Mouse (Mus musculus): ENCODE data around the gene Aspdh. TPM values are rescaled to one million over a fixed set of nuclear protein-coding genes. Genes with fewer than 3 reads are reported as not detected.

Aspdh gene
- polyA plus RNA-seq (2016; fragmentation: Nextera tagmentation; extraction: Ambion mirVana): 0.99 and 2.0 TPM in 2 replicates

DNA sequence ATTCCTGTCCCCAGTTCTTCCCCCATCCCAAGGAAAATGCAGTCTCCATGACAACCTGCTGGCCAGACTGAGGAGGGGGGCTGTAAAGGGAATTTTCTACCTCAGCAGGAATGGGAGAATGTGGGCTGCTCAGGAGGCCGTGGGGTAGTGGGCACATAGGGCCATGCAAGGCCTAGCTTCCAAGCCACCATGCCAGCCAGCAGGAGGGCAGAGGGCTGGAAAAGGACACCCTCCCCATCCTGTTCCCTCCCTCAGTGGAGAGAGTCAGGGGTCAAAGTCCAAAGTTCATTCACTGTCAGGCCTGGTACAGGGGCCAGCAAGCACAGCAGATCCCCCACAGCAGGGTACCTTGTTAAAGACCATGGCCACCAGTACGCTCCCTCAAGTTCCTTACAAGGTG lies at the start of gene Aspdh:
Aspdh (plus strand) TSS at position 281 of the 400 bp plus-strand sequence.
- H3K9me3 ChIP-seq (replicated peaks): no peaks in the 10 kb centered on the region
- H3K4me1 ChIP-seq: peaks cover 71% of the 10 kb centered on the region
- 51% methylated on average over 2 of the region's 2 CpGs for WGBS
- H3K27me3 ChIP-seq (ENCODE audit: low read depth, poor library complexity, severe bottlenecking): peaks cover 46% of the 10 kb centered on the region
- peaks cover 44% of the 10 kb centered on the region for H3K36me3 ChIP-seq
- H3K27ac ChIP-seq (replicated peaks): peak within 1 kb of the TSS; percentile 35
- no peak within 1 kb of the TSS for H3K4me3 ChIP-seq
- peak; percentile 12 for DNase-seq (ENCODE audit: low spot score)

- Histone ChIP-seq H3K36me3 (peaks cover 8% of the 10 kb centered on the region; the same call in 1 of the 2 replicates), H3K4me3 (peak overlapping the region; percentile 79), H3K27me3 (ENCODE audit: low read depth, poor library complexity, severe bottlenecking) (peaks cover 54% of the 10 kb centered on the region), H3K9me3 (replicated peaks) (no peaks in the 10 kb centered on the region), H3K27ac (replicated peaks) (peak overlapping the region; percentile 99), H3K4me1 (peaks cover 62% of the 10 kb centered on the region)
- no peak for DNase-seq (ENCODE audit: low spot score)
- WGBS: 7% methylated on average over 8 of the region's 8 CpGs
Measured at GRCm38 (mm10) chr7:44427666-44428065, 37.5 kb upstream of the Aspdh start.

- Histone ChIP-seq H3K27me3 (ENCODE audit: low read depth, poor library complexity, severe bottlenecking) (peaks cover 54% of the 10 kb centered on the region), H3K9me3 (replicated peaks) (no peaks in the 10 kb centered on the region), H3K36me3 (peaks cover 8% of the 10 kb centered on the region; the same call in 1 of the 2 replicates), H3K27ac (replicated peaks) (peak overlapping the region; percentile 99), H3K4me1 (peaks cover 69% of the 10 kb centered on the region), H3K4me3 (peak overlapping the region; percentile 79)
- WGBS: 5% methylated on average over 22 of the region's 38 CpGs
- peak; percentile 88 for DNase-seq (ENCODE audit: low spot score)
Measured at GRCm38 (mm10) chr7:44428171-44428950, 36.8 kb upstream of the Aspdh start.

DNA sequence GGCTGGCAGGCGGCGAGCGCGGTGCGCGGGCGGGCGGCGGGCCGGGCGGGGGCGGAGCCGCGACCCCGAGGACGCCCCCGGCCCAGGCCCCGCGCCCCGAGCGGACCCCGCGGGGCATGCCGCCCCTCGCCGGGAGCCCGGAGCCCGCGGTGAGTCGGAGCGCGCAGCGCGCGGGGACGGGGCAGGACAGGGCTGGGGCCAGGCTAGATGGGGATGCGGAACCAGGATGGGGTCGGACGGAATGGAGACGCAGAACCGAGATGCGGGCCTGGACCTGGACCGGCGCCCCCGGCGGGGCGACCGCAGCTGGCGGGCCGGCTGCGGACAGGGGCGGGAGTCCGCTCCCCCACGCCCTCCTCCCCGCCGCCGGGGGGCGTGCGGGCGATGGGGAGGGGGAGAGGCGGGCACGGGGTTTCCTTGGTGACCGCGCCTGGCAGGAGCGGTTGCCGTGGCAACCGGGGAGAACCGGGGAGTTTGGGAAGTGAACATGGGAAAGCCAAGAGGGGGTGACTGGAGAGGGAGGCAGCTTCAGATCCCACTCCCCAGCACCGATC lies 36.1 kb upstream of the Aspdh start, which contains the start of gene Lrrc4b:
Lrrc4b (plus strand) TSS at position 51 of the 554 bp plus-strand sequence.
- Histone ChIP-seq H3K4me1 (peaks cover 75% of the 10 kb centered on the region), H3K9me3 (replicated peaks) (no peaks in the 10 kb centered on the region), H3K4me3 (peak within 1 kb of the TSS; percentile 79), H3K27me3 (ENCODE audit: low read depth, poor library complexity, severe bottlenecking) (peaks cover 54% of the 10 kb centered on the region), H3K27ac (replicated peaks) (peak within 1 kb of the TSS; percentile 99), H3K36me3 (peaks cover 8% of the 10 kb centered on the region; the same call in 1 of the 2 replicates)
- WGBS: under 1% methylated on average over 59 of the region's 69 CpGs
- peak; percentile 87 for DNase-seq (ENCODE audit: low spot score)

DNA sequence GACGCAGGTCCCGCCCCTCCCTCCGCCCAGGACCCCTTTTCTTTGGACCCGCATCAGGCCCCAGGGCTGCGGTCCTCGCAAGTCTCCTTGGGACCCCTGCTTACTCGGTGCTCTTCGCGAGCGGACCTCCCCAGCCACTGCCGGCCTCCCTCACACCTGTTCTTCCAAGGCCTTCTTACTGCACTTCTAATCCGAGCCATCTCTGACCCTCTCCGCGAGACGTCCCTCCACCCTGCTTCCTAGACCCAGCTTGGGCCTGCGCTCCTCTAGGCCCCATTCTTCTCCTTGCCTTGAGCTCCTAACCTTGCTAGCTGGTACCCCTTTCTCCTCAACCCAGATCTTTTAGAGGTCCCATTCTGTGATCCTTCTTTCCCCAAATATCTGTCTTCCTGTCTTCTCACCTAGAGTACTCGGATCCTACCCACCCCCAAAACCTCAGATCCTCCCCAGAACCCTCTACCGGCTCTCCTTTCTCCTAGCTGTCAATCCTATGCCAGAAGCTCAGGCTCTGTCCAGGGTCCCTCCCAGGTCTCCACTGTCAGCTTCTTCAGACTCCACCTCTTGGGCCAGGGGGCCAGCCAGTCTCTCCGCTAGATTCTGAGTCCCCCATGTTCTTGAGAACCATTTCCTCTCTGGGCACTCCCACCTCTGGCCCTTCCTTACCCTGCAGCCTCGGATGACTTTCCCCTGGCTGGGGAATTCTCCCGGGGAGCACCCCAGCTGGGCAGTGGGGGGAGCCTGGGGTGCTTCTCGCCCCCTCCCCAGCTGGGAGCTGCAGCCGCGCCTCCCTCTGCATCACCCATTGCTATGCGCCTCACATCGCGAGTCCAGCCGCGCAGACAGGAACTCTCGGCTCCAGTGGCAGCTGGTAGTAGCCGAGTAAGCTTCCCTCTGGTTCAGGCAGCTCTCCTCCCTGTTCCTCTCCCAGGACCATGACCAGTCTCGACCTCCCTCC lies 35.4 kb upstream of the Aspdh start:
- H3K4me1 ChIP-seq: peaks cover 75% of the 10 kb centered on the region
- peak overlapping the region; percentile 99 for H3K27ac ChIP-seq (replicated peaks)
- DNase-seq (ENCODE audit: low spot score): peak; percentile 54
- peaks cover 54% of the 10 kb centered on the region for H3K27me3 ChIP-seq (ENCODE audit: low read depth, poor library complexity, severe bottlenecking)
- H3K36me3 ChIP-seq: peaks cover 14% of the 10 kb centered on the region; the same call in 1 of the 2 replicates
- peak overlapping the region; percentile 79 for H3K4me3 ChIP-seq
- under 1% methylated on average over 32 of the region's 32 CpGs for WGBS
- no peaks in the 10 kb centered on the region for H3K9me3 ChIP-seq (replicated peaks)

GRCm38 (mm10) chr7:44432550-44432949 lies 32.6 kb upstream of the Aspdh start:
- no peak for DNase-seq (ENCODE audit: low spot score)
- peaks cover 60% of the 10 kb centered on the region for H3K27me3 ChIP-seq (ENCODE audit: low read depth, poor library complexity, severe bottlenecking)
- WGBS: 77% methylated on average over 6 of the region's 6 CpGs
- H3K4me3 ChIP-seq: no peak overlapping the region
- peaks cover 21% of the 10 kb centered on the region for H3K36me3 ChIP-seq
- peaks cover 69% of the 10 kb centered on the region for H3K4me1 ChIP-seq
- no peak overlapping the region for H3K27ac ChIP-seq (replicated peaks)
- no peaks in the 10 kb centered on the region for H3K9me3 ChIP-seq (replicated peaks)

DNA sequence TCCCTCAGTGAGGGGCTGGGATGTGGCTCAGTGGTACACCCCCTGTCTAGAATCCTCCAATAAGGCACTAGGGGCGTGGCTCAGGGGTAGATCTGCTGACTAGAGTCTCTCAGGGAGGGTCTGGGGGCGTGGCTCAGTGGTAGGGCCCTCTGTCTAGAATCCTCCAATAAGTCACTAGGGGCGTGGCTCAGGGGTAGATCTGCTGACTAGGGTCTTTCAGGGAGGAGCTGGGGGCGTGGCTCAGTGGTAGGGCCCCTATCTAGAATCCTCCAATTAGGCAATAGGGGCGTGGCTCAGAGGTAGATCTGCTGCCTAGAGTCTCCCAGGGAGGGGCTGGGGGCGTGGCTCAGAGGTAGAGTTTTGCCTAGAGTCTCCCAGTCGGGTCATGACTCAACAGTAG lies 31.8 kb upstream of the Aspdh start:
- peaks cover 68% of the 10 kb centered on the region for H3K4me1 ChIP-seq
- peak; percentile 80 for DNase-seq (ENCODE audit: low spot score)
- WGBS: 2% methylated on average over 7 of the region's 7 CpGs
- peaks cover 21% of the 10 kb centered on the region for H3K36me3 ChIP-seq
- H3K27me3 ChIP-seq (ENCODE audit: low read depth, poor library complexity, severe bottlenecking): peaks cover 60% of the 10 kb centered on the region
- no peaks in the 10 kb centered on the region for H3K9me3 ChIP-seq (replicated peaks)
- peak overlapping the region; percentile 21; the same call in 1 of the 2 replicates for H3K4me3 ChIP-seq
- no peak overlapping the region for H3K27ac ChIP-seq (replicated peaks)

- WGBS: 80% methylated on average over 9 of the region's 9 CpGs
- Histone ChIP-seq H3K9me3 (replicated peaks) (no peaks in the 10 kb centered on the region), H3K27ac (replicated peaks) (no peak overlapping the region), H3K4me1 (peaks cover 68% of the 10 kb centered on the region), H3K27me3 (ENCODE audit: low read depth, poor library complexity, severe bottlenecking) (peaks cover 55% of the 10 kb centered on the region), H3K4me3 (no peak overlapping the region), H3K36me3 (peaks cover 21% of the 10 kb centered on the region)
- DNase-seq (ENCODE audit: low spot score): no peak
Measured at GRCm38 (mm10) chr7:44434089-44434488, 31.1 kb upstream of the Aspdh start.

- 69% methylated on average over 5 of the region's 5 CpGs for WGBS
- peaks cover 51% of the 10 kb centered on the region for H3K4me1 ChIP-seq
- DNase-seq (ENCODE audit: low spot score): no peak
- no peak overlapping the region for H3K27ac ChIP-seq (replicated peaks)
- H3K9me3 ChIP-seq (replicated peaks): no peaks in the 10 kb centered on the region
- H3K36me3 ChIP-seq: peaks cover 21% of the 10 kb centered on the region
- no peak overlapping the region for H3K4me3 ChIP-seq
- peaks cover 55% of the 10 kb centered on the region for H3K27me3 ChIP-seq (ENCODE audit: low read depth, poor library complexity, severe bottlenecking)
Measured at GRCm38 (mm10) chr7:44435796-44436195, 29.4 kb upstream of the Aspdh start.

DNA sequence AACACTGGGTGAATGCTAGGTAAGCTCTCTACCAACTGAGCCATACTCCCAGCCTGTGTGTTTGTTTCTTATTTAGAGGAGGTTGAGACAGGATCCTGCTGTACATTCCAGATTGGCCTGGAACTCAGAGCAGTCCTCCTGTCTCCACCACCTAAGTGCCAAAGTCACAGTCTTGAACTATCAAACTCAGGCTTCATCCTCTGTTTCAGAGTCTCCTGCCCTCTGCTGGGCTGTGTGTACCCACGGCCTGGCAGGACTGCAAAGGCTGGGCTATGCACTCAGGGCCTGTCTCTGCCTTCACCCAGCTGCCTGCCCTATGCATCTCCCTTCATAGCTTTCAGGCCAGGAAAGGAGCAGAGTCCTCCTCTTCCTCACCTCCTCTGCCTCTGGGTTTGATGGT lies 28.9 kb upstream of the Aspdh start:
- H3K27ac ChIP-seq (replicated peaks): no peak overlapping the region
- H3K4me1 ChIP-seq: peaks cover 49% of the 10 kb centered on the region
- peaks cover 55% of the 10 kb centered on the region for H3K27me3 ChIP-seq (ENCODE audit: low read depth, poor library complexity, severe bottlenecking)
- H3K9me3 ChIP-seq (replicated peaks): no peaks in the 10 kb centered on the region
- no peak for DNase-seq (ENCODE audit: low spot score)
- no peak overlapping the region for H3K4me3 ChIP-seq
- H3K36me3 ChIP-seq: peaks cover 20% of the 10 kb centered on the region
- 26% methylated on average over 1 of the region's 1 CpGs for WGBS

DNA sequence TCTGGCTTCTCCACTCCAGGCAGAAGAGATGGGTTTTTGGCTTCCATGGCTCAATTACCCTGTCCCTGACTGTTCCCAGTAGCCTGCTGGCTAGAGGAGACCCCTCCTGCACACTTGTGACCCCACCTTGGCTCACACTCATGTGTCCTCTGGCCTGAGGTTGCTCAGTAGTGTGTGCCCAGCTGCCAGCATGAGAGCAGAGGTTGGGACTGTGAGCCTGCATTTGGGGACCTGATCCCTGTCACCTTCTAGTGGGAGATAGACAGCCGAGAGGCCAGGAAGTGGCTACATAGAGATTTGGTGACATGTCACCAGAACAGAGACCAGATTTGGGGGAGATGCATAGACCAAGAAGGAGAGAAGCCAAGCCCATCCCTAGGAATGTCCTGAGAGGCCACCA lies 28.0 kb upstream of the Aspdh start:
- H3K4me1 ChIP-seq: peaks cover 49% of the 10 kb centered on the region
- H3K27ac ChIP-seq (replicated peaks): no peak overlapping the region
- peaks cover 55% of the 10 kb centered on the region for H3K27me3 ChIP-seq (ENCODE audit: low read depth, poor library complexity, severe bottlenecking)
- H3K4me3 ChIP-seq: no peak overlapping the region
- no peak for DNase-seq (ENCODE audit: low spot score)
- 73% methylated on average over 1 of the region's 1 CpGs for WGBS
- peaks cover 13% of the 10 kb centered on the region for H3K36me3 ChIP-seq
- H3K9me3 ChIP-seq (replicated peaks): no peaks in the 10 kb centered on the region

DNA sequence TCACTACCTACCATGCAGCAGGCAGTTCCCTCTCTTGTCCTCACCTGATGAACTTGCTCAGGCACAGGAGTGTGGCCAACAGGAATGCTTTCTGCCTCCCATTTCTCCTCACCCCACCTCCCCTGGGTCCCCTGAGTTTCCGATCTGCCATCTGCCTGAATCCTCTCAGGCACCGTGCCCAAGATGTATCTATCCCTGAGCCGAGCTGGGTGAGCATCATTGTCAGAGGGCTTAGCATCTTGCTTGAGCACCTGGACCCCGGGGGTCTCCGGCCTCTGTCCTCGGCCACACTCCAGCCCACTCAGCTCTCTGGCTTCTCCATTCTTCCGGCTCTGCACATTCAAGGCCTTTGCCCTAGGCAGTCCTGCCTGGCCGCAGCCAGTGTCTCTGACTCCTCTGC lies 27.3 kb upstream of the Aspdh start:
- WGBS: 70% methylated on average over 8 of the region's 8 CpGs
- Histone ChIP-seq H3K9me3 (replicated peaks) (no peaks in the 10 kb centered on the region), H3K27ac (replicated peaks) (no peak overlapping the region), H3K4me3 (no peak overlapping the region), H3K4me1 (peaks cover 49% of the 10 kb centered on the region), H3K27me3 (ENCODE audit: low read depth, poor library complexity, severe bottlenecking) (peaks cover 62% of the 10 kb centered on the region), H3K36me3 (peaks cover 13% of the 10 kb centered on the region)
- DNase-seq (ENCODE audit: low spot score): no peak
